Mouse (Mus musculus) cerebellum, adult 9-11 months (tissue): ENCODE measurements around the gene Rab44.
A peak's percentile ranks its signal among the peaks of the same experiment; 100 is the strongest.
"Not testable (repeated sequence)": the region's sequence is repeated elsewhere in the genome, so short reads cannot be mapped to it uniquely, and the experiment has no call there.

Experiments
- DNase-seq: peaks from one replicate; pipeline ENCODE4 v3.0.0; 2022

The Rab44 gene

GRCm38 (mm10) chr17:29113591-29114352 is at the start of gene Rab44:
Gene Rab44 (plus strand): TSS chr17:29114145.
- no peak for DNase-seq

- no peak for DNase-seq
These were observed 48.6 kb upstream of the Rab44 start for GRCm38 (mm10) chr17:29065245-29065940.

GRCm38 (mm10) chr17:29065971-29066370 is 48.0 kb upstream of the Rab44 start:
- DNase-seq, result no peak

GRCm38 (mm10) chr17:29067416-29067815 is 46.5 kb upstream of the Rab44 start:
- DNase-seq, result not testable (repeated sequence)

- no peak for DNase-seq
These were observed 46.1 kb upstream of the Rab44 start for GRCm38 (mm10) chr17:29067847-29068246.

DNA sequence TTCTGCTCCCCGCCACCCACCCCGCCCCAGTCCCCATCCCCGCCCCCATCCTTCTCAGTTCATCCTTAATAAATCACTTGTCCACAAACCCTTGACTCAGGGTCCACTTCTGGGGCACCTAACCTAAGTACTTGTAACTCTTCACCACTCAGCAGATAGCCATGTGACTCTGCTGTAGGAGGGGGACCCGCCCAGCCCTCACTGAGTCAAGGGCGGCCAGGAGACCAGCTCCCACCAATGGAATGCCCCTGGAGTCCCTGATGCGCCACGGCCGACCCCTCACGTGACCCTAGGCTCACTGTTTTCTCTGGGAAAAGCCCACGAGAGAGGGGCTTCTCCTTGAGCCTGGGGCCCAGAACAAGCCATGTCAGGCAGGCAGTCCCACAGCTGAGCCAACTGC is 44.9 kb upstream of the Rab44 start:
- no peak for DNase-seq

GRCm38 (mm10) chr17:29071820-29072219 is 42.1 kb upstream of the Rab44 start:
- DNase-seq, result no peak

GRCm38 (mm10) chr17:29072701-29073307 is 41.1 kb upstream of the Rab44 start:
- DNase-seq, result no peak

DNA sequence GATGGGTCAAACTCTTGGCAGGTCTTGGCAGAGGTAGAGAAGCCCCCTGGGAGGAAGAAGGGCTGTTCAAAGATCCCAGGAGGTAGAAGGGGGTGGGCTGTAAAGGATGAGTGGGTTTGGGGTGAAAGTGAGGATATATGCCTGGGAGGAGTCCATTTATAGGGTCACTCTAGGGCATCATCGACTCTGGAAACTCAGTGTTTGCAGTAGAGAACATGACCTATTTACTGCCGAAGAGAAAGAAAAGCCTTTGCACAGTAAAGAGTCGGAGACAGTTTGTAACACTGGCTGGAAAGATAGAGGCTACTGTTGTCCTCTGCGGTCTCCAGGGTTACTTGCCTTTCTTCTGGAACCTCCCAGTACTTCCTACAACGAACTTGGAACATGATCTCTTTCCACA is 40.6 kb upstream of the Rab44 start:
- no peak for DNase-seq

- DNase-seq, result no peak
These were observed 39.9 kb upstream of the Rab44 start for GRCm38 (mm10) chr17:29074085-29074484.

DNA sequence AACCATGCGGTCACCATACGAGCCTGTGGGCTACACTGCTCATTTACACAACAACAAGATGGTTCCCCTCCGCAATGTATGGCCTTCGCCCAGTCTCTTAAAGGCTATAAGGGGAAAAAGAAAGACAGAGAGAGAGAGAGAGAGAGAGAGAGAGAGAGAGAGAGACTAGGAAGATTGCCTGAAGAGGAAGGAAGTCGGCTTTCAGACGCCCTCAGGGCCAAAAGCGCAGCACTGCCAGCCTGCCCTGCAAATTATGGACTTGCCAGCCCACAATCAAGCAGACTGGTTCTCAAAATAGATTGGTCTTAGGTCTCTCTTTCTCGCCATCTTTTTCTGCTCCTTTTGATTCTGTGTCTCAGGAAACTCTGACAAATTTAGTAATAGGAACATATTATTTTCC is 37.7 kb upstream of the Rab44 start:
- DNase-seq, result no peak

DNA sequence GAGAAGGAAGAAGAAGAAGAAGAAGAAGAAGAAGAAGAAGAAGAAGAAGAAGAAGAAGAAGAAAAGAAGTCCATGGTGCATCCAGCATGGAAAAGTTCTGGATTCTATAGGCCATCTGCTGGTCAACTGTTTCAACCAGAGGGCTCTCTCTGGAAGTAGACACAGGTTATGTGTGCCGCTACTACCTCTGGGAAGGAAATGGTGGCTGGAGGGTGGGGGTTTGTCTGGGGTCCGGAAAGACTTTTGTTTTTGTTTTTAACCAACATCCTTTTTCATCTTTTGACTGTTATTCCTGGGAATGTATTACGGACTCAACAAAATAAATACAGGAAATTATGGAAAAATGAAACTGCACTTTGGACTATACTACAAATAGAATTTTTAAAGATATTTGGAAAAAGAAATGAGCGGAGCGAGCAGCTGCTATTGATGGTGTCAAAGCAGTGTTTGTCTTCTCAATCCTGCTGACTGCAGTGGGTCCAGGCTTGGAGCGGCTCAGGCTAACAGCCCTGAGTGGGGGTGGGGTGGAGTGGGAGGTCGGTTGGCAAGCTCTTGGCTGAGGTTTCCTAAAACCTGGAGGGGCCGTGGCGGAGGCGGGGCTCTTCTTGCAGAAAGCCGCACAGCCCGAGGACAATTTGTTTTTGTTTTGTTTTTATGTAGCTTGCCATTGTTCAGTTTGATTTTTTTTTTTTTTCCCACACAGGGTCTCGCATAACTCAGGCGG is 36.0 kb upstream of the Rab44 start:
- no peak for DNase-seq

- no peak for DNase-seq
These were observed 35.2 kb upstream of the Rab44 start for GRCm38 (mm10) chr17:29078519-29079383.

DNA sequence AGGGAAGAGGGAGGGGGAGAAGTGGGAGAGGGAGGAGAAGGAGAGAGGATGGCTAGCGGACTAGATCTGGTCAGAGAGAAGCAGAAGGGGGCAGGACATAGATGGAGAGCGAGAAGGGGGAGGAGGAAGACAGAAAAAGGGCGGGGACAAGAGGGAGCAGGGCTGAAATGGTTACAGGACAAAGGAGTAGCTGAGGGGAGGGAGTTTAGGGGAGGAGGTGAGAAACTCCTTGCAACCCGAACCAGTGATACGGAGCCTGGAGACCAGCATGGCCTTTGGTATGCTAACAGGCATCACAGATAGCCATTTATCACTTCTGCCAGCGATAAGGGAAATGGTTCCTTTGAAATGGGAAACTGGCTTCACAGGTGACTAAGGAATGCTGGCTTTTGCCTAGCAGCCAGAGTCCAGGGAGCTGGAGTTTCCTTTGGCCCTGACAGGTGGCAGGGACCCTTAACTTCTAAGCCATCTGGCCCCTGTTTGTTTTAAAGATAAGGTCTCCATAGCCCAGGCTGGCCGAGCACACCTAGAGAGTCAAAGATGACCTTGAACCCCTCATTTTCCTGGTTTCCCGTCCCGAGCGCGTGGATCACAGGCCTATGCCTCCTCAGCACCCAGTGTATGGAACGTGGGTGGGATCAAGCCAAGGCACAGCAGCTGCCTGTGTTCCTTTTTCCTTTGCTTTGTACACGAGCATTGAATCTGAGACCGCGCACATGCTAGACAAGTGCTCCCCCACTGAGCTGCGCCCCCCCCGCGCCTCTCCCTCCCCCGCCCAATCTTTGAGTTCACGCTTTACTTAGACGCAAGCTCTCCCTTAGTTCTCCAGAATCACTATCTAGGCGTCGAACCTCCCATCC is 33.0 kb upstream of the Rab44 start:
- no peak for DNase-seq

DNA sequence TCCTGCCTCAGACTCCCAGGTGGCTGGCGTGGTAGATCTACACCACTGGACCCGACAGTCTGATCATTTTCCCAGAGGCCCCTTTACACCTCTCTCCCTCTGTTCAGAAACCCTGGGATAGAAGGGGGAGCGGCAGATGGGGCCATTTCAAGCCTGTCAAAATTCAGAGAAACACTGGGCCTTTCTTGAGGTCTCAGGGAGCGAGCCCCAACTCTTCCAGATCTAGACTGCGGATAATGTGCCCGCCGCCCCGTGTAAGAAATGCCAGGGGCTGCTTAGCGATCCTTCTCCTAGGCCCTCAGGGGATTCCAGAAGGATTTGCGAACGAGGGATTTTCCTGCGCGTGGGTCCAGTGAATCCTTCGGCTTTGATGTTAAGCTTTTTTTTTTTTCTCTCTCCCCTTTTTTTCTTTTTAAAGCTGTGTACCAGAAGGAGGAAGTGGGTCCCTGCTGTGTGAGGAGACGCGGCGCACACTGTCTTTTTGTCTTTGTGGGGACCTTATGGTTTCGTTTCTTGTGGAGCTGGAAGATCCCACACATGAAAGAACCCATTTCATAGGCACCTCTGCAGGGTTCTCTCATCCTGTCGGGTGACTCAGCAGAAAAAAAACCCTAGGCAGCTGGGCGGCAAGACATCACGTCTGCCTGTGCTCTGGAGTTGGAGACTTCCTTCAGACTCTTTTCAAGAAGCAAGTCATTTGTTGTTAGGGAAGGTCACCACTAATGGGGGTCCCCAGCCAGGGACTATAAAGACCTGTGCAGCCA is 32.1 kb upstream of the Rab44 start:
- no peak for DNase-seq

GRCm38 (mm10) chr17:29083586-29083985 is 30.4 kb upstream of the Rab44 start:
- DNase-seq, result no peak

DNA sequence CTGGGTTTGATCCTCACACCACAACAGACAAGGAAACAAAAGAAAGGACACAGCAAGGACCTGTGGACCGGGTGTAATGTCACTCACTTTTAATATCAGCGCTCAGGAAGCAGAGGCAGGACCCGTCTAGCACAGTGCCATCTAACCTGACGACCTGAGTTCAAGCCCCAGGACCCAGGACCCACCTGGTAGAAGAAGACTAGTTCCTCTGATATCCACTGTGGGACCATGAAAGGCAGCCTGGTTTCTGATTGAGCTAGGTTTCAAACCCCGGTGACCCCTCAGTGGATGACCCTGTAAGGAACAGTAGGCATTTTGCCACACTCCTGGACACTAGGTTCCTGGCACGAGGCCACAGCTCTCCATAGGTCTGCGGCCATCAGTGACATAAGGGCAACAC is 29.3 kb upstream of the Rab44 start:
- peak; percentile 1 for DNase-seq

DNA sequence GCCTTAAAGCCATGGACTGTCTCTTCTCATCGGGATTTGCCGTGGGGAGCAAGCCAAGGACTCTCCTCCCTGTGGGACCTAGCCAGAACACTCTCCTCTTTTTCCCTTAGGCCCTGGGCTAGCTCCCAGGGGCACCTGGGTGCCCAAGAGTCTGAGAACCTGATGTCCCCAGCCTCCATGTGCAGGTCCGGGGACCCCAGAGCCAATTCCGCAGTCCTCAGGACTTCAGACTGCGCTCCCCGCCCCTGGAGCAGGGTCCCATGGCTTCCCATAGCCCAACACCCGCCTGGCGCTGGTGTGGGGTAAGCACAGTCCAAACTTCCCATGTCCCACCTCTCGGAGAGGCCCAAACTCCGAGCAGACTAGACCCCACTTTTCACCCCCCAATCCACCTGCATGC is 28.7 kb upstream of the Rab44 start:
- DNase-seq, result peak; percentile 1

- peak; percentile 1 for DNase-seq
These were observed 27.0 kb upstream of the Rab44 start for GRCm38 (mm10) chr17:29086916-29087315.

DNA sequence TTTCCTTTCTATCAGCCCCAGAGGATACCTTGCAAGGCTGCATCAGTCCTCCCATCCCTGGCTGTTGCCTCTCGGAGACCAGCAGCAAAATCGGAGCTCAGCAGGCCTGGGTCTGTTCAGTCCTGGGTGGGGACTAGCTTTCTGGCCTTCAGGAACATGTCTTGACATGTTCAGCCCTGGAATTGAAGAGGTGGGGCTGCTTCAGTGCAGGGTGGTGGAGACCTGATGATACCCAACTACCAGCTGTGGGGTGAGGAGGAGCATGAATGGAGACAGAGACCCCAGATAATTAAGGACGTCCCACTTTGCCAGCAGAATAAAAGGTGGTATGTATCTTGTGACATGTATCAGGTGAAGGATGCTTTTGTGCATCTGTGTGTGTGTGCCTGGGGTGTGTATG is 23.2 kb upstream of the Rab44 start, which contains the start of gene Cdkn1a:
Gene Cdkn1a, plus strand, starts transcription at position 201 of the 400 bp plus-strand sequence.
- no peak for DNase-seq
